Mouse (Mus musculus) activated CD4-positive, CD25-positive, alpha-beta regulatory T cell, adult 4 months (primary cell): ENCODE data around the gene March2. TPM values are rescaled to one million over a fixed set of nuclear protein-coding genes. Genes with fewer than 3 reads are reported as not detected.
A peak's percentile ranks its signal among the peaks of the same experiment; 100 is the strongest.
"Not testable (repeated sequence)": the region's sequence is repeated elsewhere in the genome, so short reads cannot be mapped to it uniquely, and the experiment has no call there.

ENCODE experiments used
- ATAC-seq: one replicate; pipeline ENCODE4 v1.8.0; 2017
- polyA plus RNA-seq, 2 experiments: library from polyadenylated mRNA; unstranded; fragments of 100-300 nt; shearing (Covaris generic); gene quantifications; one replicate each; pipeline ENCODE4 v1.2.1; 2017

March2 gene
- 10 to 100 TPM; 27.2 to 33.5 TPM for polyA plus RNA-seq

- peak; percentile 100 for ATAC-seq
These were observed at the start of gene March2 for GRCm38 (mm10) chr17:33718384-33718881. TSS of gene March2 (minus strand) at chr17:33718670.

GRCm38 (mm10) chr17:33766389-33766788 lies 47.9 kb upstream of the March2 start:
- ATAC-seq = no peak

GRCm38 (mm10) chr17:33760255-33761165 lies 42.0 kb upstream of the March2 start, which contains the start of gene Rab11b:
TSS of gene Rab11b (minus strand) at chr17:33760530.
- ATAC-seq = peak; percentile 93

- peak; percentile 16 for ATAC-seq
These were observed 41.3 kb upstream of the March2 start for GRCm38 (mm10) chr17:33759767-33760254.

DNA sequence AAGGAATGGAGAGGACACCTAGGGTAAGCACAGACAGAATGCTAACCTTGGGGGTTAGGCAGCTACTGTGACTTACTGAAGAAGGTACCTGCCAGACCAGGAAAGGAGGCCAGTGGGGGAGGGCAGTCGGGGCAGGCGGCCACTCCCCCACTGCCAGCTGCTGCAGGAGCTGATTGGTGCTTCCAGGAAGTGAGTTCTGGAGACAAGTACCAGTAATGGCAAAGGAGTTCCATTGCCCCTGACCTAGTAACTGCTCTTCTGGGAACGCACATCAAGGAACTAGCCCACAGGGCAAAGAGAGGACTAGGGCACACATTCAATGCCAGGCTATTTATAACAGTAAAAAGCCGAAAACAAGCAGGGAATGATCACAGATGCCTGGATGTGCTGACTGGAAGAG lies 38.8 kb upstream of the March2 start:
- ATAC-seq = no peak

- no peak for ATAC-seq
These were observed 37.8 kb upstream of the March2 start for GRCm38 (mm10) chr17:33756108-33756790.

GRCm38 (mm10) chr17:33755418-33756107 lies 37.1 kb upstream of the March2 start:
- no peak for ATAC-seq

DNA sequence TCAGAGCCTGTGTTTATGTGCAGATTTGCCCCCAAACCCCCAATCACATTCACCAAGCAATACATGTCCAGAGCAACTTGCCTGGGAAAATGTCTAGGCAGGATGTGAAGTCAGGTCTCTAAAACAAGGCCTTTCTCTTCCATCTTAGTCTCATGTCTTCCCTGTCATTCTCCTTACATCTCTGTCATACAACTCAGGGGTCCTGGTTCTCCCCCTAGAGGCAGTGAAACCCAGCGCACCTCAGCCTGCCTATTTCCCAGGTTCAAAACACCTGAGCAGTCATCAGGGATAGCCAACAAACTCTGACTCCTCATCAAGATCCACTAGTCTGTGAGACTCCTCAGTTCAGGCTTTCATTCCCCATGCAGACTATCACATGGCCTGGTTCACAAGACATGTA lies 36.2 kb upstream of the March2 start:
- ATAC-seq = no peak

- ATAC-seq = peak; percentile 57
These were observed 33.8 kb upstream of the March2 start for GRCm38 (mm10) chr17:33752297-33752696.

DNA sequence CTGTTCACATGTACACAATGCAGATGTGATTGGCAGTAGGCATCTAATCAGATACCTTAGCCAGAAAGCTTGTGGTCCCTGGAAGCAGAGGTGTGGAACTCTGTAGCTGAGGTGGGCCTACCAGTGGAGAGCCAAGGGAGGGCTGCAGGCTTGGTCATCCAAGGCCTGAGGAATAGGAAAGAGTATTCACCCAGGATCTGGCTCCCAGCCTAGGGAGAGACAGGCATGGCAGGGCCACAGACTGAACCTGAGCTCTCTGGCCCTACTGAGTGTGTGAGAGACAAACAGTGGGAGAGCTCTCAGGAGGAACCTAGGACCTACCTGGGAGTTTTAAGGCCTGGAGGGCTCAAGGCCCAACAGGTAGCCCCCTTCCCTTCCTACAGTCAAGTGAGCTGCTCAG lies 32.7 kb upstream of the March2 start:
- no peak for ATAC-seq

DNA sequence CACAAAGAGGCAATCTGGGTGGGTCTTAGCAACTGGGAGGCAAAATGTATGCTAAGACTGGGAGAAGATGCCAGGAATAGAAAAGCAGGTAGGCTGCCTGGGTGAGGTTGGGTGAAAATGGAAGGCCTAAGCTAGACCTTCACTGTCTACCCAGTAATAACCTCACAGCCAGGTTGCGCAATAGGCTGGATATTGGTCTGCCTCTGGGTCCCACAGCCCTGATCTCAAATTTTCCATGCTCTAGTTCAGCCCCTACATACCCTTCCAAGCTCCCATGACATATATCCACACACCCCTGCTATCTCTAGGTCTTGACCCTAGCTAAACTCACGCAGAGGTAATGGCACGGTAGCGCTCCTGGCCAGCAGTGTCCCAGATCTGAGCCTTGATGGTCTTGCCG lies 31.0 kb upstream of the March2 start:
- ATAC-seq = no peak

DNA sequence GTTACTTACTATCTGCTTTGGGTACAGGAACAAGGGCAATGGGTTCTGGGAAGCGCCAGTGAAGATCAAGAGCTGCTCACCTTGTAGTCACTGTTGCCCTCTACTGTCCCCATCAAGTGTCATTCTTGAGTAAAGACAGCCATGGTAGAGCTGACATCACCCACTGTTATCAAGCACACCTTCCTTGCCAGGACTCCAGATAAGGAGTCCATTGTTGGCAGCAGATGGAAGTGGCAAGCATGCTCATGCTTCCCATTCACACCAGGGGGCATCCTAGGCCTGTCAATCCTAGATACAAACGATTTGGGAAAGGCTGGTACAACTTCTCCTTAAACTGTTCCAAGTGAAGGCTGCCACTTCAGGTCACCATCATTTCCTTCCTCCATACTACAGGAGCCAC lies 27.5 kb upstream of the March2 start:
- ATAC-seq = no peak

- no peak for ATAC-seq
These were observed 26.4 kb upstream of the March2 start for GRCm38 (mm10) chr17:33744686-33745384.

DNA sequence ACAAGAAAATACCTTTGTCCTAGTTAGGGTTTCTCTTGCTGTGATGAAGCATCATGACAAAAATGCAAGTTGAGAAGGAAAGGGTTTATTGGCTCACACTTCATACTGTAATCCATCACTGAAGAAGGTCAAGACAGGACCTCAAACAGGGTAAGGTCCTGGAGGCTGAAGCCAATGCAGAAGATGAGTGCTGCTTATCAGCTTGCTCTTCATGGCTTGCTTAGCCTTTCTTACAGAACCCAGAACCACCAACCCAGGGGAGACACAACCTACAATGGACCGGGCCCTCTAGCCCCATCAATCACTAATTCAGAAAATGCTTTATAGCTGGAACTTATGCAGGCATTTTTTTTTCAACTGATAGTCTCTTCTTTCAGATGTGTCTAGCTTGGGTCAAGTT lies 23.9 kb upstream of the March2 start:
- no peak for ATAC-seq

- not testable (repeated sequence) for ATAC-seq
These were observed 15.1 kb upstream of the March2 start for GRCm38 (mm10) chr17:33733526-33733925.

DNA sequence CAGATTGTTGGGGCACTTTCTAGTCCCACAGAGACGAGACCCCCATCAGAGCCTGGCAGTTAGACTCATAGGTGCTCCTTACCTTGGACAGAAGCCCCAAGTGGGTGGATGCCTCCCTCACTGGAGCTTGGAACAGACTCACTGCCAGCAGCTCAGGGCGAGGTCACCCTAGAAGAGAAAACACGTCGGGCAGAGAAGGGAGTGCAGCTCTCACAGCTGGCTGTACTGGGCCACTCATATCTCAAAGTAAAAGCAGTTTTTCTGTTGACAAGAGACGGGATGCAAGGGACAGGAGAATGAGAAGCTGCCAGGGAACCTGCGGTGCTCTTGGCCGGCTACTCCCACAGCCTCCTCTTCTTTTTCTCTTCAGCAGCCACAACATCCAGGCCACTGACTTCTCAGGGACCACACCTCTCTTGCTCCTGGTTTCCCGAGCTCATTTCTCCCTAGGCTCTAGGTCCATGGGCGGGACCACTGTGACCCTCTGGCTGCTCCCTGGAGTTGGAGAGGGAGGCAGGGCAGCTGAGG lies 14.2 kb upstream of the March2 start:
- not testable (repeated sequence) for ATAC-seq

DNA sequence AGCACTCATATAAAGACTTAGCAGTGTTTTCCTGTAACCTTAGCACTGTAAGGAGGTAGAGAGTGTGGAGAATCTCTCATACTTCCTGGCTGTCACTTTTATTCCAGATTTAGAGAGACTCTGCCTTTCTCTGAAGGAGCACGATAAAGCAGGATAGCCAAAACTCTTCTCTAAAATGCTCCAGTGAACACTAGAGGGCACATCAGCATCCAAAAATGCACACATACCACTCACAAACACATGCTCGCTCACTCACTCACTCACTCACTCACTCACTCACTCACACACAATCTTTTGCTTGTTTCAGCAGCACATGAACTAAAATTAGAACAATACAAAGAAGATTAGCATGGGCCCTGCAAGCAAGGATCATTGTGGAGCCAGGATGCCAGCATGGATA lies 10.7 kb upstream of the March2 start:
- no peak for ATAC-seq

GRCm38 (mm10) chr17:33728396-33728795 lies 9.9 kb upstream of the March2 start:
- no peak for ATAC-seq

GRCm38 (mm10) chr17:33719736-33720378 lies 1.4 kb upstream of the March2 start:
- no peak for ATAC-seq

- no peak for ATAC-seq
These were observed 665 bp upstream of the March2 start for GRCm38 (mm10) chr17:33718944-33719725.
